Mouse (Mus musculus): Measurements from ENCODE around the gene Rhog. TPM values are rescaled to one million over a fixed set of nuclear protein-coding genes. Genes with fewer than 3 reads are reported as not detected.

The Rhog gene
- polyA plus RNA-seq, 1 experiment from 2014 or later, result 48.6 TPM

- DNase-seq (ENCODE audit: low spot score), result peak; percentile 77
- Histone ChIP-seq H3K36me3 (replicated peaks; ENCODE audit: control insufficient read depth, insufficient read depth, low read depth, low read length) (no peaks in the 10 kb centered on the region), H3K4me1 (ENCODE audit: control insufficient read depth, insufficient read depth, low read length) (peaks cover 4% of the 10 kb centered on the region), H3K27me3 (ENCODE audit: control insufficient read depth, insufficient read depth, low read length) (no peaks in the 10 kb centered on the region), H3K4me3 (ENCODE audit: low read depth, low read length) (peak overlapping the region; percentile 81), H3K9ac (replicated peaks; ENCODE audit: low read length) (peak overlapping the region; percentile 80), H3K4me2 (ENCODE audit: low read depth, low read length) (peak overlapping the region; percentile 78), H3K27ac (replicated peaks; ENCODE audit: low read depth, low read length) (peak overlapping the region; percentile 90), H3K9me3 (replicated peaks; ENCODE audit: control insufficient read depth, low read length) (no peaks in the 10 kb centered on the region)
- peak; percentile 89 for ATAC-seq (replicated peaks; ENCODE audit: insufficient number of reproducible peaks, low FRiP score, low TSS enrichment, low read depth)
- under 1% methylated on average over 37 of the region's 49 CpGs for WGBS
Measured at GRCm38 (mm10) chr7:102249896-102250630, 5.8 kb downstream of the Rhog start.

- Histone ChIP-seq H3K27ac (replicated peaks; ENCODE audit: low read depth, low read length) (peak overlapping the region; percentile 90), H3K27me3 (ENCODE audit: control insufficient read depth, insufficient read depth, low read length) (no peaks in the 10 kb centered on the region), H3K9me3 (replicated peaks; ENCODE audit: control insufficient read depth, low read length) (no peaks in the 10 kb centered on the region), H3K4me3 (ENCODE audit: low read depth, low read length) (peak overlapping the region; percentile 81), H3K4me1 (ENCODE audit: control insufficient read depth, insufficient read depth, low read length) (peaks cover 4% of the 10 kb centered on the region), H3K9ac (replicated peaks; ENCODE audit: low read length) (peak overlapping the region; percentile 80), H3K36me3 (replicated peaks; ENCODE audit: control insufficient read depth, insufficient read depth, low read depth, low read length) (no peaks in the 10 kb centered on the region), H3K4me2 (ENCODE audit: low read depth, low read length) (peak overlapping the region; percentile 78)
- WGBS, result 0% methylated on average over 23 of the region's 23 CpGs
- ATAC-seq (replicated peaks; ENCODE audit: insufficient number of reproducible peaks, low FRiP score, low TSS enrichment, low read depth) (peak; percentile 15), DNase-seq (ENCODE audit: low spot score) (peak; percentile 55)
Measured at GRCm38 (mm10) chr7:102249531-102249895, 6.3 kb downstream of the Rhog start.

DNA sequence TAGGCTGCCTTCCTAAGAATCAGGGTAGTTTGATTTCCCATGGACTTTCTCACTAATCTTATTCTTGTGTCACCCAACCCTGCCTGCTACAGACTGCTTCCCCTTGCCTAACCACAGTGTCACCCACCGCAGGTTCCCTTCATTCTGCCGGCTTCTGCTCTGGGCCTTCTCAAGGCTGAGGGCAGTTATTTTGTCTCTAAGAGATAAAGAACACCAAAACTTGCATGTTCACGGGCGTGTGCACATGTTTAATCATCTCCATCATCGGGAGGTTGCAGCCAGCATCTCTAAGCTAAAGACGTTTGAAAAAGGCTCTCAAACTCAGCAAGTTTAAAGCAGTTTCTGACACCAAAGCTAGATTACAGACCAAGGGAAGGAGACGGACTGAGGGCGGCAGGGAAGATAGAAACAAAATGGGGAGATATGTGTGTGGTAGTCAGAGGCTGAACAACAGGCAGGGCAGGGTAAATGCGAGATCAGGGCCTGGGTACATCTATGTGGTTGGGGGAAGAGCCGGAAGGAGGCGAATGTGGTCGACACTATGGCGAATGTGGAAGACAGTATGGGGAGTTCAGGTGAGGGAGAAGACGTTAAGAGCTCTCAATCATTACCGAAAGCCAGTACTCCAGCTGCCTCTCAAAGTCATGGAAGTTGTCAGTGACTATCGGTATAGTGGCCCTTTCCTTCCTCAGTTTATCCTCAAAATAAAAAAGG, 7.0 kb downstream of the Rhog start:
- Histone ChIP-seq H3K4me1 (ENCODE audit: control insufficient read depth, insufficient read depth, low read length) (peaks cover 4% of the 10 kb centered on the region), H3K4me3 (ENCODE audit: low read depth, low read length) (peak overlapping the region; percentile 81), H3K27ac (replicated peaks; ENCODE audit: low read depth, low read length) (no peak overlapping the region), H3K9ac (replicated peaks; ENCODE audit: low read length) (peak overlapping the region; percentile 80), H3K9me3 (replicated peaks; ENCODE audit: control insufficient read depth, low read length) (no peaks in the 10 kb centered on the region), H3K36me3 (replicated peaks; ENCODE audit: control insufficient read depth, insufficient read depth, low read depth, low read length) (no peaks in the 10 kb centered on the region), H3K27me3 (ENCODE audit: control insufficient read depth, insufficient read depth, low read length) (no peaks in the 10 kb centered on the region), H3K4me2 (ENCODE audit: low read depth, low read length) (peak overlapping the region; percentile 78)
- 26% methylated on average over 16 of the region's 16 CpGs for WGBS
- DNase-seq (ENCODE audit: low spot score) (no peak), ATAC-seq (replicated peaks; ENCODE audit: insufficient number of reproducible peaks, low FRiP score, low TSS enrichment, low read depth) (no peak)

GRCm38 (mm10) chr7:102246956-102247797, 8.7 kb downstream of the Rhog start:
- H3K36me3 ChIP-seq (replicated peaks; ENCODE audit: control insufficient read depth, insufficient read depth, low read depth, low read length), result no peaks in the 10 kb centered on the region
- H3K4me3 ChIP-seq (ENCODE audit: low read depth, low read length), result no peak overlapping the region
- ATAC-seq (replicated peaks; ENCODE audit: insufficient number of reproducible peaks, low FRiP score, low TSS enrichment, low read depth) (no peak), DNase-seq (ENCODE audit: low spot score) (no peak)
- 46% methylated on average over 12 of the region's 12 CpGs for WGBS
- peaks cover 4% of the 10 kb centered on the region for H3K4me1 ChIP-seq (ENCODE audit: control insufficient read depth, insufficient read depth, low read length)
- no peak overlapping the region for H3K27ac ChIP-seq (replicated peaks; ENCODE audit: low read depth, low read length)
- H3K9me3 ChIP-seq (replicated peaks; ENCODE audit: control insufficient read depth, low read length), result no peaks in the 10 kb centered on the region
- H3K27me3 ChIP-seq (ENCODE audit: control insufficient read depth, insufficient read depth, low read length), result no peaks in the 10 kb centered on the region
- H3K4me2 ChIP-seq (ENCODE audit: low read depth, low read length), result no peak overlapping the region
- no peak overlapping the region for H3K9ac ChIP-seq (replicated peaks; ENCODE audit: low read length)

DNA sequence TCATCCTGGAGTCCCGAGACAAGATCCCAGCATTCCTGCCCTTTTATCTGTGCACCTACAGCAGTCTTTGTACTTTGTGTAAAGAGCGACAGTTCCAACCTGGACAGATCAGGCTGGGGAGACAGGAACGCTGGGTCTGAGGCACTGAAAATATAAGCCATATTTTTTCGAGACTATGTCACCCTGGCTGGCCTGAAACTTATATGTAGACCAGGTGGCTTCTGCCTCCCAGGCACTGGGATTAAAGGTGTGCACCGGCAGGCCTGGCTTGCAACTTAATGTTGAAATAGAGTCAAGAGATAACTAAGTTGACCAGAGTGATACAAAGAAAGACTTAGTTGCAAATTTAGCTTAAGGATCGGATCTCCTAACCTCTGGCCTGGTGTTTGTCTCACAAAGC, 9.6 kb downstream of the Rhog start:
- DNase-seq (ENCODE audit: low spot score) (no peak), ATAC-seq (replicated peaks; ENCODE audit: insufficient number of reproducible peaks, low FRiP score, low TSS enrichment, low read depth) (no peak)
- Histone ChIP-seq H3K36me3 (replicated peaks; ENCODE audit: control insufficient read depth, insufficient read depth, low read depth, low read length) (no peaks in the 10 kb centered on the region), H3K9me3 (replicated peaks; ENCODE audit: control insufficient read depth, low read length) (no peaks in the 10 kb centered on the region), H3K4me3 (ENCODE audit: low read depth, low read length) (no peak overlapping the region), H3K27ac (replicated peaks; ENCODE audit: low read depth, low read length) (no peak overlapping the region), H3K9ac (replicated peaks; ENCODE audit: low read length) (no peak overlapping the region; the same call in 1 of the 2 replicates), H3K4me2 (ENCODE audit: low read depth, low read length) (no peak overlapping the region), H3K4me1 (ENCODE audit: control insufficient read depth, insufficient read depth, low read length) (peaks cover 4% of the 10 kb centered on the region), H3K27me3 (ENCODE audit: control insufficient read depth, insufficient read depth, low read length) (no peaks in the 10 kb centered on the region)
- WGBS, result 47% methylated on average over 6 of the region's 6 CpGs

DNA sequence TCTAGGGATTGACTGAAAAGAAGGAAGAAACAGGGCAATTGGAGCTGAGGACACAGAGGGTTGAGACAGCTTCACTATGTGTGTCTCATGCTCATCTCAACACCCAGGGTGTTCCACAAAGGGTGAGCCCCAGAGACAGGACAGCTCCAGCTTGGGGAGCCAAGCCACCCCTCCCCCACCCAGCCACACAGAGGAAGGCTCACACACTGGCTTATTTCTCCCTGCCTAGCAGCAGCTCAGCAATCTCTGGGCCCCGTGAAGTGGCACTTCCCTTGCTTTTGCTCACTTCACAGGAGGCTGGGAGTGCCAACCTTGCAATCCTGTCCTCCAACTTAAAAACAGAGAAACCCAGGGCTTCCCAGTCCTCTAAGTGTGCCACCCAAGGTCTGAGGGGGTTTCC, 10.1 kb downstream of the Rhog start:
- Histone ChIP-seq H3K27me3 (ENCODE audit: control insufficient read depth, insufficient read depth, low read length) (no peaks in the 10 kb centered on the region), H3K27ac (replicated peaks; ENCODE audit: low read depth, low read length) (no peak overlapping the region), H3K36me3 (replicated peaks; ENCODE audit: control insufficient read depth, insufficient read depth, low read depth, low read length) (no peaks in the 10 kb centered on the region), H3K4me2 (ENCODE audit: low read depth, low read length) (no peak overlapping the region), H3K4me1 (ENCODE audit: control insufficient read depth, insufficient read depth, low read length) (peaks cover 4% of the 10 kb centered on the region), H3K9ac (replicated peaks; ENCODE audit: low read length) (no peak overlapping the region; the same call in 1 of the 2 replicates), H3K4me3 (ENCODE audit: low read depth, low read length) (no peak overlapping the region), H3K9me3 (replicated peaks; ENCODE audit: control insufficient read depth, low read length) (no peaks in the 10 kb centered on the region)
- 4% methylated on average over 1 of the region's 1 CpGs for WGBS
- ATAC-seq (replicated peaks; ENCODE audit: insufficient number of reproducible peaks, low FRiP score, low TSS enrichment, low read depth), result no peak
- no peak for DNase-seq (ENCODE audit: low spot score)

- no peak overlapping the region for H3K9ac ChIP-seq (replicated peaks; ENCODE audit: low read length)
- no peaks in the 10 kb centered on the region for H3K9me3 ChIP-seq (replicated peaks; ENCODE audit: control insufficient read depth, low read length)
- ATAC-seq (replicated peaks; ENCODE audit: insufficient number of reproducible peaks, low FRiP score, low TSS enrichment, low read depth) (no peak), DNase-seq (ENCODE audit: low spot score) (no peak)
- no peaks in the 10 kb centered on the region for H3K27me3 ChIP-seq (ENCODE audit: control insufficient read depth, insufficient read depth, low read length)
- WGBS, result 78% methylated on average over 3 of the region's 3 CpGs
- H3K27ac ChIP-seq (replicated peaks; ENCODE audit: low read depth, low read length), result no peak overlapping the region
- no peaks in the 10 kb centered on the region; the same call in 1 of the 2 replicates for H3K36me3 ChIP-seq (replicated peaks; ENCODE audit: control insufficient read depth, insufficient read depth, low read depth, low read length)
- H3K4me3 ChIP-seq (ENCODE audit: low read depth, low read length), result no peak overlapping the region
- peaks cover 4% of the 10 kb centered on the region for H3K4me1 ChIP-seq (ENCODE audit: control insufficient read depth, insufficient read depth, low read length)
- no peak overlapping the region for H3K4me2 ChIP-seq (ENCODE audit: low read depth, low read length)
Measured at GRCm38 (mm10) chr7:102244782-102245535, 10.9 kb downstream of the Rhog start.

All from embryonic facial prominence, embryonic 11.5 days (tissue).